Mouse (Mus musculus) erythroblast, embryonic 14.5 days (primary cell): ENCODE results near the gene Ptrhd1. TPM values are rescaled to one million over a fixed set of nuclear protein-coding genes. Genes with fewer than 3 reads are reported as not detected.

Source experiments
- H3K27me3 ChIP-seq: 2 replicates; pipeline ENCODE4 v1.6.1; 2012; ENCODE audit warnings: inconsistent platforms; ENCODE audit not compliant: control insufficient read depth
- H3K36me3 ChIP-seq: 2 replicates; pipeline ENCODE4 v1.6.1; 2012; ENCODE audit warnings: mild to moderate bottlenecking, inconsistent platforms; ENCODE audit not compliant: control insufficient read depth
- H3K4me1 ChIP-seq: 2 replicates; pipeline ENCODE4 v1.6.1; 2012; ENCODE audit warnings: inconsistent platforms; ENCODE audit not compliant: control insufficient read depth
- H3K4me3 ChIP-seq: replicated peaks from 2 replicates; pipeline ENCODE3; 2012; ENCODE audit warnings: moderate library complexity, mild to moderate bottlenecking, inconsistent platforms
- H3K9me3 ChIP-seq: 2 replicates; pipeline ENCODE4 v1.6.1; 2012; ENCODE audit warnings: low read length, inconsistent platforms, mixed read lengths; ENCODE audit not compliant: control insufficient read depth
- GATA1 ChIP-seq: IDR thresholded peaks from 2 replicates; pipeline ENCODE4 v1.6.1; 2012; ENCODE audit warnings: low read length, inconsistent platforms, mixed read lengths
- TAL1 ChIP-seq: IDR thresholded peaks from 3 replicates; pipeline ENCODE4 v1.6.1; 2012; ENCODE audit warnings: low read length, inconsistent platforms, mixed read lengths
- polyA plus RNA-seq: library from polyadenylated mRNA; stranded (reverse); fragments of >175 nt; gene quantifications from 2 replicates; pipeline ENCODE4 v1.2.3, GENCODE M21; 2012

The Ptrhd1 gene
- polyA plus RNA-seq, 1 experiment: 0.12 TPM

- no peaks in the 10 kb centered on the region for H3K27me3 ChIP-seq
- peaks cover 3% of the 10 kb centered on the region for H3K4me1 ChIP-seq
- no peaks in the 10 kb centered on the region for H3K9me3 ChIP-seq
- no peaks in the 10 kb centered on the region; the same call in 1 of the 2 replicates for H3K36me3 ChIP-seq
- no peak overlapping the region for H3K4me3 ChIP-seq
- no peak for TF ChIP-seq GATA1
- no peak for TF ChIP-seq TAL1
Measured at GRCm38 (mm10) chr12:4278978-4279755, 45.3 kb downstream of the Ptrhd1 start.

- no peak for TF ChIP-seq TAL1
- TF ChIP-seq GATA1: no peak
- Histone ChIP-seq H3K4me3 (no peak overlapping the region), H3K9me3 (no peaks in the 10 kb centered on the region), H3K36me3 (no peaks in the 10 kb centered on the region), H3K27me3 (no peaks in the 10 kb centered on the region), H3K4me1 (peaks cover 3% of the 10 kb centered on the region)
Measured at GRCm38 (mm10) chr12:4279878-4280277, 46.1 kb downstream of the Ptrhd1 start.

GRCm38 (mm10) chr12:4285186-4285585, 51.4 kb downstream of the Ptrhd1 start:
- Histone ChIP-seq H3K4me3 (no peak overlapping the region), H3K9me3 (no peaks in the 10 kb centered on the region), H3K36me3 (no peaks in the 10 kb centered on the region), H3K27me3 (no peaks in the 10 kb centered on the region), H3K4me1 (no peaks in the 10 kb centered on the region)
- TF ChIP-seq GATA1 (no peak), TAL1 (no peak)

Other genes with a start within 250 kb of the Ptrhd1 start
- gene Efr3b, start 195.1 kb upstream of the Ptrhd1 start, polyA plus RNA-seq: not detected in 2 replicates
- gene Dnajc27, start 151.4 kb upstream of the Ptrhd1 start, polyA plus RNA-seq: 0.11 TPM in 2 replicates
- 0.01 TPM in 1 of 2 replicates, not detected in the other for gene Adcy3, start 100.9 kb upstream of the Ptrhd1 start, polyA plus RNA-seq
- 0.13 and 0.41 TPM in 2 replicates for gene Cenpo, start 267 bp downstream of the Ptrhd1 start, polyA plus RNA-seq
- 0.04 and 0.07 TPM in 2 replicates for gene Ncoa1, start 243.2 kb downstream of the Ptrhd1 start, polyA plus RNA-seq